30 mouse cellular contexts compared by ENCODE assay signal in the genomic region with DNA sequence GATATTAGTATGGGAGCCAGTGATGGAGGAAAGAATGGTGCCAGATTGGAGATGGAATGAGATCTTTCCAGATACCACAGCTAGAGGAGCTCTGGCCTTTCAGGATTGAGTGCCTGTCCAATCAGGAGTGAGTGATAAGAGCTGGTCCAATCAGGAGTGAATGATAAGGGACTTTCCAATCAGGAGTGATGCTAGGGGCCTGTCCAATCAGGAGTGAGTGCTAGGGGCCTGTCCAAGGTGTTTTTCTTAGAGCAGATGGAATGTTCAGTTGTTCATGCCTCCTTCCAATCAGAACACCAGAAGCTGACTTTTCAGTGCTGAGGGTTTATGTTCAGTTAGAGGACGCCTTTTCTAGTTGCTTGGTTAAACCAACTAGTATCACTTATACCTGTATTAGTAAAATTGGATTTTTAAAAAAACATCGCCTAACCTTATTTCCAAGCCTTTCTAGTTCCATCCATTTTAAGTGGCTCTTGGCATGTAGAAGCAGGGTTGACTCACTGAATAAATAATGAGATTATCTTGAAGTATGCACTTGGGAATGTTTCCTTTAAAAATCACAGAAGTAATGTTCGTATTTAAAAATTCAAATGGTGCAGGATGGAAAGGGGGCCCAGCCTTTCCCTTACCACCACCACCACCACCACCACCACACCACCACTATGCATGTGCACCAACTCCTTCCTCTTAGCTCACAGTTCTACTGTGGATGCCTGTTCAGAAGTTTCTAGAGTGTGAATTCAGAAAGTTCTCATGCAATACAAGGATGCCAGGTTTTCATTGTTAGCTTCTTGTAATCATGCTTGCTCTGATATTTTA. TPM values are rescaled to one million over a fixed set of nuclear protein-coding genes. Genes with fewer than 3 reads are reported as not detected.
DNase-seq lines count a peak whose midpoint lies in the region; ATAC-seq and TF ChIP-seq lines count a peak whose summit lies in the region.
"Had no signal": no experiment of that assay in that cellular context is flagged by ENCODE, and none has a peak within 500 bp of the region (broad histone marks: within the 10 kb centered on the region; RNA-seq: fewer than 3 reads in every experiment).

No protein-coding gene starts in this region.

- H3K4me3 ChIP-seq in lung, embryonic 14.5 days (ENCODE audit: low read depth, low read length), result no peak overlapping the region
- no peak overlapping the region for H3K4me3 ChIP-seq in lung, postnatal 0 days (ENCODE audit: low read depth, low read length)
- no peak overlapping the region for H3K4me3 ChIP-seq in stomach, postnatal 0 days (ENCODE audit: low read depth, low read length)
- H3K4me3 ChIP-seq: embryonic facial prominence, embryonic 12.5 days; embryonic facial prominence, embryonic 15.5 days; erythroblast, embryonic 14.5 days; forebrain, embryonic 12.5 days; forebrain, embryonic 15.5 days; gastrocnemius, adult 2 months; heart, embryonic 15.5 days had no signal

- no peak overlapping the region for H3K4me2 ChIP-seq in lung, embryonic 14.5 days
- no peak overlapping the region for H3K4me2 ChIP-seq in lung, postnatal 0 days (replicated peaks; ENCODE audit: low read depth, low read length)
- H3K4me2 ChIP-seq in stomach, postnatal 0 days (replicated peaks; ENCODE audit: low read depth), result no peak overlapping the region
- H3K4me2 ChIP-seq: embryonic facial prominence, embryonic 12.5 days; embryonic facial prominence, embryonic 15.5 days; forebrain, embryonic 12.5 days; forebrain, embryonic 15.5 days; heart, embryonic 11.5 days; heart, embryonic 15.5 days; hindbrain, embryonic 14.5 days had no signal

- H3K9ac ChIP-seq in lung, embryonic 14.5 days, result no peak overlapping the region
- no peak overlapping the region for H3K9ac ChIP-seq in lung, postnatal 0 days (replicated peaks; ENCODE audit: low read depth)
- H3K9ac ChIP-seq in stomach, postnatal 0 days (ENCODE audit: low read length), result no peak overlapping the region
- H3K9ac ChIP-seq: embryonic facial prominence, embryonic 12.5 days; embryonic facial prominence, embryonic 15.5 days; forebrain, embryonic 12.5 days; forebrain, embryonic 15.5 days; heart, embryonic 15.5 days; hindbrain, embryonic 14.5 days had no signal

- peak; percentile 96 for TF ChIP-seq EP300 in lung, postnatal 0 days (IDR thresholded peaks at IDR 0.05)
- no peak for TF ChIP-seq EP300 in stomach, postnatal 0 days (optimal IDR thresholded peaks at IDR 0.05)

- H3K27me3 ChIP-seq in lung, embryonic 14.5 days (ENCODE audit: insufficient read depth, low read length), result no peaks in the 10 kb centered on the region
- H3K27me3 ChIP-seq in lung, postnatal 0 days (replicated peaks; ENCODE audit: insufficient read depth, low read length), result no peaks in the 10 kb centered on the region
- no peaks in the 10 kb centered on the region for H3K27me3 ChIP-seq in stomach, postnatal 0 days (ENCODE audit: control insufficient read depth, insufficient read depth, low read length)
- H3K27me3 ChIP-seq: embryonic facial prominence, embryonic 12.5 days; embryonic facial prominence, embryonic 15.5 days; forebrain, embryonic 12.5 days; forebrain, embryonic 15.5 days; heart, embryonic 15.5 days had no signal

- TF ChIP-seq CTCF in lung, embryonic 14.5 days (IDR thresholded peaks at IDR 0.05; ENCODE audit: low read depth), result no peak
- no peak for TF ChIP-seq CTCF in lung, postnatal 0 days (IDR thresholded peaks at IDR 0.05)
- no peak for TF ChIP-seq CTCF in stomach, postnatal 0 days (IDR thresholded peaks at IDR 0.05; ENCODE audit: low read depth)

- H3K4me1 ChIP-seq in lung, embryonic 14.5 days (ENCODE audit: insufficient read depth), result no peaks in the 10 kb centered on the region
- H3K4me1 ChIP-seq in lung, postnatal 0 days (ENCODE audit: insufficient read depth, low read depth, low read length), result no peaks in the 10 kb centered on the region
- no peaks in the 10 kb centered on the region for H3K4me1 ChIP-seq in stomach, postnatal 0 days (replicated peaks; ENCODE audit: control insufficient read depth, insufficient read depth)
- H3K4me1 ChIP-seq: embryonic facial prominence, embryonic 12.5 days; embryonic facial prominence, embryonic 15.5 days; forebrain, embryonic 12.5 days had no signal

- H3K36me3 ChIP-seq in lung, embryonic 14.5 days (ENCODE audit: insufficient read depth), result peaks cover 31% of the 10 kb centered on the region; the same call in 1 of the 2 replicates
- no peaks in the 10 kb centered on the region for H3K36me3 ChIP-seq in lung, postnatal 0 days (ENCODE audit: insufficient read depth, low read length)
- H3K36me3 ChIP-seq in stomach, postnatal 0 days (ENCODE audit: control insufficient read depth, insufficient read depth, low read length), result 0 out of 2 replicates have a peak, but pooled peaks cover 4% of the 10 kb centered on the region

- 58% methylated on average over 3 of the region's 3 CpGs for WGBS in lung, embryonic 14.5 days
- 55% methylated on average over 3 of the region's 3 CpGs for WGBS in lung, postnatal 0 days
- WGBS in stomach, postnatal 0 days, result 45% methylated on average over 3 of the region's 3 CpGs

- H3K9me3 ChIP-seq in lung, embryonic 14.5 days (ENCODE audit: low read depth, low read length), result no peaks in the 10 kb centered on the region
- H3K9me3 ChIP-seq in lung, postnatal 0 days (ENCODE audit: low read length), result no peaks in the 10 kb centered on the region
- H3K9me3 ChIP-seq in stomach, postnatal 0 days (ENCODE audit: control insufficient read depth, low read length), result no peaks in the 10 kb centered on the region
- H3K9me3 ChIP-seq: embryonic facial prominence, embryonic 12.5 days; embryonic facial prominence, embryonic 15.5 days; forebrain, embryonic 12.5 days; forebrain, embryonic 15.5 days; heart, embryonic 15.5 days had no signal

- peak; percentile 63 for ATAC-seq in lung, embryonic 14.5 days (ENCODE audit: insufficient read depth)
- ATAC-seq in lung, postnatal 0 days, result peak; percentile 90
- ATAC-seq in stomach, postnatal 0 days (ENCODE audit: low FRiP score, low TSS enrichment), result 0 out of 2 replicates have a peak, but pooled peaks have one; percentile 54
- ATAC-seq: activated CD4-positive, CD25-positive, alpha-beta regulatory T cell, adult 4 months; CD4-positive, CD25-positive, alpha-beta regulatory T cell, adult 4 months; forebrain, embryonic 15.5 days; hindbrain, postnatal 0 days; inflammation-experienced regulatory T-cells, adult 6 months had no signal

- DNase-seq in lung, embryonic 14.5 days, result peak; percentile 26
- no peak for DNase-seq in lung, postnatal 14 days
- peak; percentile 87 for DNase-seq in lung, postnatal 0 days (ENCODE audit: low spot score)
- DNase-seq in lung, postnatal 4 days, result no peak
- peak; percentile 48 for DNase-seq in NIH3T3 (ENCODE audit: low read depth)
- no peak for DNase-seq in stomach, postnatal 0 days (ENCODE audit: low spot score)
- no peak for DNase-seq in adrenal gland, adult 18-20 months (ENCODE audit: low spot score in 2 of 2)
- DNase-seq: adrenal gland, postnatal 10 days; cerebellum, adult 11 months; cerebellum, adult 2 months; cerebellum, adult 9-11 months; cerebellum, postnatal 25 days; gastrocnemius, adult 2 months; gastrocnemius, postnatal 14 days; heart, adult 11 months; heart, postnatal 10 days; heart, postnatal 4 days had no signal

- H3K27ac ChIP-seq in lung, embryonic 14.5 days (ENCODE audit: low read depth), result no peak overlapping the region
- H3K27ac ChIP-seq in lung, postnatal 0 days (ENCODE audit: low read length), result no peak overlapping the region
- H3K27ac ChIP-seq in stomach, postnatal 0 days (replicated peaks), result no peak overlapping the region
- H3K27ac ChIP-seq: embryonic facial prominence, embryonic 12.5 days; embryonic facial prominence, embryonic 15.5 days; forebrain, embryonic 12.5 days; forebrain, embryonic 15.5 days; gastrocnemius, adult 2 months; heart, embryonic 15.5 days; hindbrain, embryonic 14.5 days; hindbrain, postnatal 0 days had no signal

RNA-seq across cellular contexts. Expression of a gene that starts 39.8 kb away (rescaled TPM):
- polyA plus RNA-seq in lung, embryonic 14.5 days (2014; fragmentation: Nextera tagmentation; extraction: Ambion mirVana), result 9.5 and 10.1 TPM in 2 replicates
- polyA plus RNA-seq in lung, postnatal 0 days (2015; fragmentation: Nextera tagmentation; extraction: Ambion mirVana), result 3.4 and 4.2 TPM in 2 replicates
- polyA plus RNA-seq in stomach, postnatal 0 days (2015; fragmentation: Nextera tagmentation; extraction: Ambion mirVana), result 2.9 and 3.2 TPM in 2 replicates
- total RNA-seq in adrenal gland, adult 18-20 months (2021), result 1 to 10 TPM; 6.1 to 6.8 TPM
- total RNA-seq: MEL had no signal

Comparison
In these comparisons a context has a peak if more than half of its experiments do, and no peak if none do; other contexts are left out.
1. DNase-seq: peak in lung, embryonic 14.5 days (single experiment), lung, postnatal 0 days (single experiment) and NIH3T3 (single experiment); none in lung, postnatal 14 days (single experiment), lung, postnatal 4 days (0 of 2), stomach, postnatal 0 days (single experiment) and adrenal gland, adult 18-20 months (0 of 2).
2. Peak in every context shown above with its lines, with median percentiles within 50 percentile points of each other: ATAC-seq.